ENCODE assay signal across 8 mouse cellular contexts in the genomic region with DNA sequence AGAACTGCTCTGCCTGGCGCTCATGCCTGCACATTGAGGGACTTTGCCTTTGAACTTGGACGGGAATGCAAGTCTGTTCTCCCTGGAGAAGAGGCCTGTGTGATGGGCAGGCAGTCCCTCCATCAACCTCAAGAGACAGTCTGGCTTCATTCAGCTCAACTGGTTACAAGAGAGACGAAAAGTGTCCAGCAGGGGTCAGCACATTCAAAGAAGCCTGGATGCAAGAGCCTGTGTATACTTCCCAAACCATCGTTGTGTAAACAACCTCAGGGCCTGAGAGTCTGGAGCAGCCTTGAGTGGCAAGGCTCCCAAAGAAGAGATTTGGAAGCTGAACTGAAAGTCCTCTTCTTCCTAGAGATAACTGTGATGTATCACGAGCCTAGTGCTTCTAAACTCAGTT.
A peak's percentile ranks its signal among the peaks of the same experiment; 100 is the strongest.
DNase-seq lines count a peak whose midpoint lies in the region; ATAC-seq lines count a peak whose summit lies in the region.

No protein-coding gene starts in this region.

- peak; percentile 64 to 88 for DNase-seq in heart, adult 18-20 months
- no peak for DNase-seq in heart, postnatal 25 days (ENCODE audit: low spot score)
- DNase-seq in gastrocnemius, adult 8-10 months (ENCODE audit: low spot score in 2 of 2), result peak; percentile 64 to 65
- peak; percentile 45 for DNase-seq in induced T-regulatory cell, adult 2 months (ENCODE audit: low read depth)
- peak; percentile 40 for DNase-seq in left cerebral cortex, adult 11 months (ENCODE audit: low spot score)
- DNase-seq in skeletal muscle tissue, adult 2 months (ENCODE audit: low read depth, low spot score), result peak; percentile 58

- ATAC-seq in common myeloid progenitor, adult 5-6 weeks (replicated peaks; ENCODE audit: low read depth, poor library complexity, severe bottlenecking), result peak; percentile 80
- 0 out of 2 replicates have a peak, but pooled peaks have one; percentile 41 for ATAC-seq in megakaryocyte-erythroid progenitor cell, adult 5-6 weeks (replicated peaks; ENCODE audit: low FRiP score, low TSS enrichment, poor library complexity, severe bottlenecking)

- intact Hi-C loops in heart, postnatal 25 days (cut with DNase I), result loop anchor here (2.0 kb wide), 1 partner anchor 739 kb away; no protein-coding TSS in a partner anchor
